ENCODE assay signal across 12 mouse cellular contexts in the genomic region with DNA sequence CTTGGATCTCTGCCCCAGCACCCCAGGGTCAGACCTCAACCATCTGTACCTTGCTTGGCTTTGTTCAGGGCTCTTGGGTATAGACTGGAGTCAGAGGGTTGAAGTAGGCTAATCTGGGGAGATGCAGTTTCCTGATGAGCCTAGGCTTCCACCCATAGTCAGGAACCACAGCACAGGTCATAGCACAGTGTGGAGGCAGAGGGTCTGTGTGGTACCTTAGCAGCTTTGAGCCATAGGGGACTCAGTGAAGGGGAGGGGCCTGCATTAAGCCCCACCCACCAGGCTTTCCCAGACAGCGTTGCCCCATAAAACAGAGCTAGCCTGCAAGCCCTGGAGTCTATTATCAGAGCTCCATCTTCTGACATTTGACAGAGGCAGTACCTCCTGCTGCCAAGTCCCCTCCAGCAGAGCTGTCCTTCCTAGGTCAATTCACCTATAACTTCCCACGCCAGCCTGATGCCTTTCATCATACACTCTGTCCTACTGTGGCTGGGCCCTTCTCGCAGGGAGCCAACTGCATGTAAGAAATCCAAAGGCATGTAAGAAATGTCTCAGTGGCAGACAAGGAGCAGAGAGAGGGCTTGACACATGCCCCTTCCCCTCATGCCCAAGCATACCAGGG. TPM values are rescaled to one million over a fixed set of nuclear protein-coding genes. Genes with fewer than 3 reads are reported as not detected.
A peak's percentile ranks its signal among the peaks of the same experiment; 100 is the strongest.
DNase-seq lines count a peak whose midpoint lies in the region; ATAC-seq lines count a peak whose summit lies in the region.
"Had no signal": no experiment of that assay in that cellular context is flagged by ENCODE, and none has a peak within 500 bp of the region (broad histone marks: within the 10 kb centered on the region; RNA-seq: fewer than 3 reads in every experiment).

No protein-coding gene starts in this region.

- intact Hi-C loops in heart, postnatal 36 days (cut with DNase I) = no loop called here

- H3K4me3 ChIP-seq in heart, embryonic 12.5 days = no peak overlapping the region
- no peak overlapping the region for H3K4me3 ChIP-seq in forebrain, embryonic 10.5 days
- H3K4me3 ChIP-seq in hindbrain, embryonic 16.5 days (ENCODE audit: low read length) = no peak overlapping the region
- H3K4me3 ChIP-seq in neural tube, embryonic 13.5 days = no peak overlapping the region
- H3K4me3 ChIP-seq: heart, embryonic 15.5 days had no signal

- WGBS in heart, embryonic 12.5 days = 46% methylated on average over 3 of the region's 3 CpGs
- WGBS in forebrain, embryonic 10.5 days = 74% methylated on average over 3 of the region's 3 CpGs
- 32% methylated on average over 3 of the region's 3 CpGs for WGBS in hindbrain, embryonic 16.5 days
- 34% methylated on average over 3 of the region's 3 CpGs for WGBS in neural tube, embryonic 13.5 days

- no peak overlapping the region for H3K9ac ChIP-seq in heart, embryonic 12.5 days
- H3K9ac ChIP-seq in hindbrain, embryonic 16.5 days (ENCODE audit: low read depth, low read length) = peak overlapping the region; percentile 15; the same call in 1 of the 2 replicates
- peak overlapping the region; percentile 35; the same call in 1 of the 2 replicates for H3K9ac ChIP-seq in neural tube, embryonic 13.5 days
- H3K9ac ChIP-seq: heart, embryonic 15.5 days had no signal

- DNase-seq in heart, postnatal 36 days = no peak
- DNase-seq in forebrain, embryonic 10.5 days (ENCODE audit: extremely low spot score, low spot score) = no peak
- no peak for DNase-seq in left cerebral cortex, adult 18-20 months (ENCODE audit: low spot score in 2 of 2)
- no peak for DNase-seq in gastrocnemius, postnatal 25 days
- no peak for DNase-seq in frontal cortex, postnatal 36 days (ENCODE audit: low spot score in 2 of 2)
- DNase-seq: left cerebral cortex, postnatal 4 days had no signal

- peaks cover 10% of the 10 kb centered on the region; the same call in 1 of the 2 replicates for H3K27me3 ChIP-seq in heart, embryonic 12.5 days (replicated peaks)
- peaks cover 11% of the 10 kb centered on the region; the same call in 1 of the 2 replicates for H3K27me3 ChIP-seq in forebrain, embryonic 10.5 days (ENCODE audit: poor library complexity, severe bottlenecking)
- no peaks in the 10 kb centered on the region for H3K27me3 ChIP-seq in hindbrain, embryonic 16.5 days (replicated peaks; ENCODE audit: control insufficient read depth, insufficient read depth, low read length)
- peaks cover 29% of the 10 kb centered on the region for H3K27me3 ChIP-seq in neural tube, embryonic 13.5 days

- no peaks in the 10 kb centered on the region for H3K9me3 ChIP-seq in heart, embryonic 12.5 days (replicated peaks)
- H3K9me3 ChIP-seq in forebrain, embryonic 10.5 days = no peaks in the 10 kb centered on the region
- H3K9me3 ChIP-seq in hindbrain, embryonic 16.5 days (ENCODE audit: control insufficient read depth, low read length) = no peaks in the 10 kb centered on the region
- no peaks in the 10 kb centered on the region for H3K9me3 ChIP-seq in neural tube, embryonic 13.5 days
- H3K9me3 ChIP-seq: heart, embryonic 15.5 days had no signal

- ATAC-seq in heart, embryonic 12.5 days (ENCODE audit: insufficient number of reproducible peaks, low FRiP score) = peak; percentile 54; the same call in 1 of the 2 replicates
- ATAC-seq in hindbrain, embryonic 16.5 days = 0 out of 2 replicates have a peak, but pooled peaks have one; percentile 1
- ATAC-seq in neural tube, embryonic 13.5 days (ENCODE audit: low read depth) = no peak; the same call in 1 of the 2 replicates
- ATAC-seq: Patski had no signal

- H3K4me2 ChIP-seq in heart, embryonic 12.5 days = no peak overlapping the region
- H3K4me2 ChIP-seq in hindbrain, embryonic 16.5 days (ENCODE audit: low read length) = no peak overlapping the region
- H3K4me2 ChIP-seq in neural tube, embryonic 13.5 days = no peak overlapping the region
- H3K4me2 ChIP-seq: heart, embryonic 15.5 days had no signal

- H3K27ac ChIP-seq in heart, embryonic 12.5 days (ENCODE audit: poor library complexity, severe bottlenecking) = no peak overlapping the region
- peak overlapping the region; percentile 65; the same call in 1 of the 2 replicates for H3K27ac ChIP-seq in forebrain, embryonic 10.5 days
- H3K27ac ChIP-seq in hindbrain, embryonic 16.5 days (ENCODE audit: low read depth, low read length) = peak overlapping the region; percentile 58
- H3K27ac ChIP-seq in neural tube, embryonic 13.5 days (replicated peaks) = peak overlapping the region; percentile 35; the same call in 1 of the 2 replicates
- H3K27ac ChIP-seq: heart, embryonic 15.5 days; macrophage had no signal

- H3K36me3 ChIP-seq in heart, embryonic 12.5 days = no peaks in the 10 kb centered on the region
- no peaks in the 10 kb centered on the region for H3K36me3 ChIP-seq in forebrain, embryonic 10.5 days (replicated peaks)
- no peaks in the 10 kb centered on the region for H3K36me3 ChIP-seq in hindbrain, embryonic 16.5 days (ENCODE audit: control insufficient read depth, insufficient read depth, low read length)
- H3K36me3 ChIP-seq in neural tube, embryonic 13.5 days = no peaks in the 10 kb centered on the region
- H3K36me3 ChIP-seq: heart, embryonic 15.5 days had no signal

- peaks cover 5% of the 10 kb centered on the region; the same call in 1 of the 2 replicates for H3K4me1 ChIP-seq in heart, embryonic 12.5 days (replicated peaks)
- peaks cover 59% of the 10 kb centered on the region for H3K4me1 ChIP-seq in forebrain, embryonic 10.5 days
- peaks cover 27% of the 10 kb centered on the region for H3K4me1 ChIP-seq in hindbrain, embryonic 16.5 days (ENCODE audit: control insufficient read depth, insufficient read depth, low read depth, low read length)
- H3K4me1 ChIP-seq in neural tube, embryonic 13.5 days (replicated peaks) = peaks cover 41% of the 10 kb centered on the region
- H3K4me1 ChIP-seq: heart, embryonic 15.5 days had no signal

RNA-seq across cellular contexts. Expression of gene A530016L24Rik, which starts 54.5 kb away (rescaled TPM):
- polyA plus RNA-seq in heart, embryonic 12.5 days (2016; fragmentation: Nextera tagmentation; extraction: Ambion mirVana) = 6.7 and 7.4 TPM in 2 replicates
- total RNA-seq in heart, postnatal 36 days (2021) = 10 to 100 TPM; 26.0 to 29.9 TPM
- polyA plus RNA-seq in forebrain, embryonic 10.5 days (2016; fragmentation: Nextera tagmentation; extraction: Ambion mirVana) = not detected in 2 replicates
- 0.10 and 0.12 TPM in 2 replicates for polyA plus RNA-seq in hindbrain, embryonic 16.5 days (2015; fragmentation: Nextera tagmentation; extraction: Ambion mirVana)
- polyA plus RNA-seq in neural tube, embryonic 13.5 days (2015; fragmentation: Nextera tagmentation; extraction: Ambion mirVana) = 0.27 and 0.30 TPM in 2 replicates
- total RNA-seq in left cerebral cortex, adult 18-20 months (2021) = under 1 TPM in 1 of 2 experiments, not detected in 1; 0.21 TPM
- 1 to 10 TPM in 1 of 2 experiments, under 1 TPM in 1; 0.69 to 5.5 TPM for total RNA-seq in gastrocnemius, postnatal 25 days (2021)
- polyA plus RNA-seq: macrophage had no signal
